Mouse (Mus musculus) forebrain, embryonic 11.5 days (tissue): ENCODE data around the gene Prokr1. TPM values are rescaled to one million over a fixed set of nuclear protein-coding genes. Genes with fewer than 3 reads are reported as not detected.
"Not testable (repeated sequence)": the region's sequence is repeated elsewhere in the genome, so short reads cannot be mapped to it uniquely, and the experiment has no call there.

Experiments
- ATAC-seq: fragments of 200-750 bp; cut with Nextera tagmentation; replicated peaks from 2 replicates; pipeline ENCODE4 v1.8.0; 2017; ENCODE audit warnings: moderate TSS enrichment; ENCODE audit not compliant: low FRiP score
- DNase-seq: peaks from one replicate; pipeline ENCODE4 v3.0.0-alpha.2; 2017; ENCODE audit warnings: low spot score
- H3K27ac ChIP-seq: fragments of 300-500 bp; sonication (generic); 2 replicates; pipeline ENCODE4 v1.5.1; 2014; ENCODE audit warnings: low read depth, low read length
- H3K27me3 ChIP-seq: fragments of 300-500 bp; sonication (generic); 2 replicates; pipeline ENCODE4 v1.6.1; 2014; ENCODE audit warnings: mild to moderate bottlenecking, low read length, mixed read lengths; ENCODE audit not compliant: control insufficient read depth, insufficient read depth
- H3K36me3 ChIP-seq: fragments of 300-500 bp; sonication (generic); 2 replicates; pipeline ENCODE4 v1.6.1; 2014; ENCODE audit warnings: mild to moderate bottlenecking, low read length, moderate library complexity, mixed read lengths; ENCODE audit not compliant: control insufficient read depth, insufficient read depth
- H3K4me1 ChIP-seq: fragments of 300-500 bp; sonication (generic); replicated peaks from 2 replicates; pipeline ENCODE4 v1.6.1; 2014; ENCODE audit warnings: low read length, mixed read lengths; ENCODE audit not compliant: control insufficient read depth, insufficient read depth
- H3K4me2 ChIP-seq: fragments of 300-500 bp; sonication (generic); 2 replicates; pipeline ENCODE4 v1.6.1; 2014; ENCODE audit warnings: low read depth, mild to moderate bottlenecking, low read length, moderate library complexity, mixed read lengths; ENCODE audit not compliant: severe bottlenecking
- H3K4me3 ChIP-seq: fragments of 300-500 bp; sonication (generic); 2 replicates; pipeline ENCODE4 v1.5.1; 2014; ENCODE audit warnings: low read depth, low read length
- H3K9ac ChIP-seq: fragments of 300-500 bp; sonication (generic); 2 replicates; pipeline ENCODE4 v1.6.1; 2014; ENCODE audit warnings: low read length
- H3K9me3 ChIP-seq: fragments of 300-500 bp; sonication (generic); 2 replicates; pipeline ENCODE4 v1.6.1; 2016; ENCODE audit warnings: low read length, mixed read lengths; ENCODE audit not compliant: control insufficient read depth
- WGBS: fragments of 180-500 bp; shearing (Covaris S2); extraction: QIAGEN DNeasy Blood & Tissue Kit; methylation state at CpG from one replicate; pipeline ENCODE4 v1.1.7; 2014; 5-methylcytosine and 5-hydroxymethylcytosine counted together
- polyA plus RNA-seq: library from polyadenylated mRNA; unstranded; fragments of >200 nt; fragmentation: Nextera tagmentation; extraction: Ambion mirVana; gene quantifications from 2 replicates; pipeline ENCODE4 v1.2.1, GENCODE M21; 2014

Prokr1 gene
- polyA plus RNA-seq, 1 experiment from 2014 or later = 7.1 TPM

- H3K9me3 ChIP-seq = no peaks in the 10 kb centered on the region
- H3K27me3 ChIP-seq = no peaks in the 10 kb centered on the region
- no peaks in the 10 kb centered on the region; the same call in 1 of the 2 replicates for H3K36me3 ChIP-seq
- H3K9ac ChIP-seq = no peak overlapping the region
- no peak overlapping the region for H3K4me3 ChIP-seq
- no peak overlapping the region for H3K27ac ChIP-seq
- H3K4me1 ChIP-seq = no peaks in the 10 kb centered on the region
- 91% methylated on average over 18 of the region's 18 CpGs for WGBS
- no peak overlapping the region for H3K4me2 ChIP-seq
- DNase-seq = no peak
- no peak for ATAC-seq
Observed at GRCm38 (mm10) chr6:87581581-87581980, 9.0 kb downstream of the Prokr1 start.

- no peak overlapping the region for H3K27ac ChIP-seq
- no peak overlapping the region for H3K4me2 ChIP-seq
- H3K9me3 ChIP-seq = no peaks in the 10 kb centered on the region
- H3K36me3 ChIP-seq = no peaks in the 10 kb centered on the region; the same call in 1 of the 2 replicates
- no peak overlapping the region for H3K9ac ChIP-seq
- DNase-seq (no peak), ATAC-seq (no peak)
- H3K27me3 ChIP-seq = no peaks in the 10 kb centered on the region
- no peaks in the 10 kb centered on the region for H3K4me1 ChIP-seq
- WGBS = 91% methylated on average over 15 of the region's 15 CpGs
- H3K4me3 ChIP-seq = no peak overlapping the region
Observed at GRCm38 (mm10) chr6:87581071-87581470, 9.5 kb downstream of the Prokr1 start.

- no peaks in the 10 kb centered on the region; the same call in 1 of the 2 replicates for H3K36me3 ChIP-seq
- WGBS = 56% methylated on average over 9 of the region's 9 CpGs
- no peak overlapping the region for H3K4me3 ChIP-seq
- no peak overlapping the region for H3K4me2 ChIP-seq
- no peaks in the 10 kb centered on the region for H3K27me3 ChIP-seq
- no peak overlapping the region for H3K9ac ChIP-seq
- DNase-seq (no peak), ATAC-seq (no peak)
- no peak overlapping the region for H3K27ac ChIP-seq
- no peaks in the 10 kb centered on the region for H3K4me1 ChIP-seq
- no peaks in the 10 kb centered on the region for H3K9me3 ChIP-seq
Observed at GRCm38 (mm10) chr6:87578247-87578646, 12.3 kb downstream of the Prokr1 start.

- Histone ChIP-seq H3K9ac (no peak overlapping the region), H3K9me3 (no peaks in the 10 kb centered on the region), H3K36me3 (no peaks in the 10 kb centered on the region; the same call in 1 of the 2 replicates), H3K4me3 (no peak overlapping the region), H3K4me2 (no peak overlapping the region), H3K27me3 (no peaks in the 10 kb centered on the region), H3K4me1 (no peaks in the 10 kb centered on the region), H3K27ac (no peak overlapping the region)
- DNase-seq = no peak
- 50% methylated on average over 4 of the region's 4 CpGs for WGBS
- no peak for ATAC-seq
Observed at GRCm38 (mm10) chr6:87576648-87577330, 13.8 kb downstream of the Prokr1 start.

GRCm38 (mm10) chr6:87571863-87572262, 18.7 kb downstream of the Prokr1 start:
- not testable (repeated sequence) for ATAC-seq, H3K4me2 ChIP-seq, DNase-seq, H3K27me3 ChIP-seq, H3K36me3 ChIP-seq, H3K27ac ChIP-seq, H3K4me1 ChIP-seq, H3K9ac ChIP-seq, H3K9me3 ChIP-seq, H3K4me3 ChIP-seq

- H3K9ac ChIP-seq = no peak overlapping the region
- no peak overlapping the region for H3K4me2 ChIP-seq
- no peak for DNase-seq
- H3K9me3 ChIP-seq = no peaks in the 10 kb centered on the region; the same call in 1 of the 2 replicates
- no peak overlapping the region for H3K27ac ChIP-seq
- H3K27me3 ChIP-seq = no peaks in the 10 kb centered on the region
- WGBS = 61% methylated on average over 9 of the region's 9 CpGs
- H3K36me3 ChIP-seq = no peaks in the 10 kb centered on the region
- no peak overlapping the region for H3K4me3 ChIP-seq
- no peaks in the 10 kb centered on the region for H3K4me1 ChIP-seq
- ATAC-seq = no peak
Observed at GRCm38 (mm10) chr6:87567686-87568593, 22.6 kb downstream of the Prokr1 start.

- H3K9me3 ChIP-seq = no peaks in the 10 kb centered on the region; the same call in 1 of the 2 replicates
- H3K27me3 ChIP-seq = no peaks in the 10 kb centered on the region
- no peak overlapping the region for H3K4me3 ChIP-seq
- no peak overlapping the region for H3K4me2 ChIP-seq
- WGBS = 79% methylated on average over 5 of the region's 5 CpGs
- H3K27ac ChIP-seq = no peak overlapping the region
- no peaks in the 10 kb centered on the region for H3K36me3 ChIP-seq
- DNase-seq (no peak), ATAC-seq (no peak)
- H3K4me1 ChIP-seq = no peaks in the 10 kb centered on the region
- H3K9ac ChIP-seq = no peak overlapping the region
Observed at GRCm38 (mm10) chr6:87565166-87565565, 25.4 kb downstream of the Prokr1 start.

GRCm38 (mm10) chr6:87564356-87564755, 26.2 kb downstream of the Prokr1 start:
- no peaks in the 10 kb centered on the region for H3K27me3 ChIP-seq
- H3K27ac ChIP-seq = no peak overlapping the region
- H3K4me1 ChIP-seq = no peaks in the 10 kb centered on the region
- ATAC-seq (no peak), DNase-seq (no peak)
- H3K9me3 ChIP-seq = no peaks in the 10 kb centered on the region; the same call in 1 of the 2 replicates
- H3K4me3 ChIP-seq = no peak overlapping the region
- no peak overlapping the region for H3K4me2 ChIP-seq
- no peaks in the 10 kb centered on the region for H3K36me3 ChIP-seq
- 93% methylated on average over 4 of the region's 4 CpGs for WGBS
- H3K9ac ChIP-seq = no peak overlapping the region
